Mouse (Mus musculus): ENCODE data around the gene Zfp36l3.
"Not testable (repeated sequence)": the region's sequence is repeated elsewhere in the genome, so short reads cannot be mapped to it uniquely, and the experiment has no call there.

The Zfp36l3 gene

DNA sequence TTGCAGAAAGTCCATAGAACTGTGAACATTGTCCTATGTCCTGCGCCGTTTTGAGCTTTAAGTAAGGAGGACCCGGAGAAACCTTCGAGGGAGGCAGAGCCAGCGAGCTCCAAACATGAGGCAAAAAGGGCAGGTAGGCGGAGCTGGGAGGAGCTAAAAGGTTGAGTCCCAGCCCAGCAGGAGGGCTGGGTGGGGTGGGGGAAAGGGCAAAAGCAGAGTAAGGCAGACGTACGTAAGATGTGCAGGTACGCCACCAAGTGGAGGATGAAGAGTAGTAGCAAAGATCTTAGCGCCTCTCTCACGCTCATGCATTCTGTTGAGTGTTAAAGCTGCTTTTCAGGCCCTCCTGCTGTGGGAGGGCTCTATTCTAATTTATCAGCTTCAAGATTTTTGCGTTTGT lies at the start of gene Zfp36l3:
Zfp36l3 (minus strand) TSS at position 119 of the 400 bp plus-strand sequence.
- no peak for DNase-seq (ENCODE audit: low spot score)

DNA sequence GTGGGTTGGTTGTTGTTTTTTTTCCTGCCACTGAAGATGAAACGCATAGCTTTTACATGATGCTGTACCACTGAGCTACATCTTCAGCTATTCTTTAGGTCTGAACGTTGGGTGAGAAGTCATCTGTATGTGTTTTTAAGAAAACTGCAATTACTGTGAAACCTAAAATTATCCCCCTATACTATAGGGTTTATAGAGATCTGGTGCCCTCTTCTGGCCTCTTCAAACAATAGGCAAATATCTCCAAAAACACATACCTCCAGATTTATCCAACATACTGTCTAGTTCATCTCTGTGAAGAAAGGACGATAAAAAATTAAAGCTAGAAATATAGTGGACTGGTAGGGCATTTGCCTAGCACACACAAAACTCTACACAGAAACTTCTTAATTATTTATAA lies 22.9 kb upstream of the Zfp36l3 start:
- no peak for DNase-seq (ENCODE audit: low spot score)

DNA sequence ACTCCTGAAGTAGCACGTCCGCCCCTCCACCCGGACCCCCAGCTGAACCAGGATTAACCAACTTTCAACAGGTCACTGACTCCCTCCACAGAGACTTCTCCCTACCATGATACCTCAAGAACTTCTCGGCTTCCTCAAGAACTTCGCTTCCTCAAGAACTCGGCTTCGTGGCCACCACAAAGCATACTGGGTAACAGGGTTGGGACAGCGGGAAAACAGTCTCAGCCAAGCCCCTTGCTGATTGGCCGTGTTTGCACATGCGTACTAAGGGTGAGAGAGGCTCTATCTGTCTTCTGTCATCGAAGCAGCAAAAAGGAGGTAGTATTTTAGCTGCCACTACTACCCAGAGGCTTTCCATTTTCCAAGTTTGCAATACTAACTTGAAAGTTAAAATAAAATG lies 21.3 kb upstream of the Zfp36l3 start, which contains the start of gene Xlr:
Xlr (minus strand) TSS at position 188 of the 400 bp plus-strand sequence.
- DNase-seq (ENCODE audit: low spot score): not testable (repeated sequence)

DNA sequence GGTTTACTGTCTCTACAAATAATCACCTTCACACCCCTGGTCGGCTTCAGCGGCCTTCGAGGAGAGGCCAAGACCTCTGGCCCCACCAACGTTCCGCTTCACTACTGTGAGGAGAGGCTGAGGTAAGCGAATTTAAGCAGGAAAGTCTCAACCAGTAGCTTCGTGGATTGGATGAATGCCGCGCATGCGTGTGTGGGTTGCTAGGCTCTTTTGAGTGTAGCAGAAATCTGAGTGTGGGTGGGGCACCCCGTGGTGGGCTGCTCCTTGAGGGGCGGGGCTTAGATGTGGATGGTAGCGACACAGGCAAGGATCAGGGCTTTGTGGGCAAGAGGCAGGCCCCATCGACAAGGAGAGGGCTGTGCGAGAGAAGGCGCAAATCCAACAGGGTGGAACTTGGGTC lies 18.5 kb downstream of the Zfp36l3 start, which contains the start of gene 1700013H16Rik:
1700013H16Rik (minus strand) TSS at position 96 of the 400 bp plus-strand sequence.
- no peak for DNase-seq (ENCODE audit: low spot score)

DNA sequence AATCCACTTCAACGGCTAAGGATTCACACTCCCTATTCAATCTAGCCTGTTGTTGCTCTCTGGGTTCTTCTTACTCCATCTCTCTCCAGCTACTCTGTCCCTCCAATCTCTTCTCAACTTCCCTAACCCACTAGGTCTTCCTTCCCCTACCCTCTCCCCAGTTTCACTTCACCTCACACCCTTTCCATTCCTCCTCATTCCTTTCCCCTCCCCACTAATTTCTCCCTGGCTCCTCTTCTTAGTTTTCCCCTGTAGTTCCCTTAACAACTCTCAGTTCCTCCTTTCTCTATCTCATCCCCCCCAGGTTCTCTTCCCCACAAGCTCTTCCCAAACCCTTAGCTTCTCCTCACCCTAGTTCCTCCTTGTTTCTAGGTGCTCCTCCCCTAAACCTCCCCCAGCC lies 23.3 kb downstream of the Zfp36l3 start:
- DNase-seq (ENCODE audit: low spot score): no peak

DNA sequence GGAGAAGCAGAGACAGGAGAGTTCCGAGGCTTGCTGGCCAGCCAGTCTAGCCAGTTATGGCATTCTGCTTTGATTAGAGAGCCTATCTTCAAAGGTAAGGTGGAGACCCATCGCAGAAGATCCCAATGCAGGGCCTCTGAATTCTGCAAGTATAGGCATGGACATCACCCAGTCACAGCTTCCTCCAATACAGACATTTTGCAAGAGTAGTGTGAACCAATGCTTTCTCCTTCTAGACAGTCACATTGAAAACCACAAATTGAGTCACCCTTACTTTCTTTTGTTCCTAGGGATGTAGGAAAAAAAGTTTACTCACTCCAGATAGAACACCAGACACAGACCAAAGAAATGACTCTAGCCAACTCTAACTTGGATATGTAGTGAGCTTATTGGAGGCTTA lies 47.2 kb downstream of the Zfp36l3 start:
- DNase-seq (ENCODE audit: low spot score): no peak

DNA sequence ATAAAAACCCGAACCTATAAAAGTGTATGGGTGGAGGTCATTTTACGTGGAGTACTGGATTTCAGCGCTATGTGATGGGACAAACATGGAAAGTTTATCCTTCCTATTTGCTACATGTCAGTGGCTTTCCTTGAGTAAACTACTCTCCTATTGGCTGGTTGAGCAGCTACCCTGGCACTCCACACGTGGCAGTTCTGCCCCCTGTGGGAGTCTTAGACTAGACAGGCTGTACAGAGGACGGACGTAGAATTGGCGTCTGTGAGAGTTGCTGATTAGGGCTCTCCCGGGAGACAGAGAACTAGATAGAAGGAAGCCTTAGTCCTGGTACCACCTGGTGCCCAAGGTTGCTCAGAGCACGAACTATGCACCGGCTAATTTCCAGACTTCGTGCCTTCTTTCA lies 51.6 kb downstream of the Zfp36l3 start, which contains the start of gene 4930502E18Rik:
4930502E18Rik (plus strand) TSS at position 231 of the 400 bp plus-strand sequence.
- DNase-seq (ENCODE audit: low spot score): no peak
